Mouse (Mus musculus) bone marrow macrophage, adult 2 months (primary cell): ENCODE results near the gene Rfx5.
"Not testable (repeated sequence)": the region's sequence is repeated elsewhere in the genome, so short reads cannot be mapped to it uniquely, and the experiment has no call there.

Experiments
- CTCF ChIP-seq: IDR thresholded peaks from 2 replicates; pipeline ENCODE4 v1.5.1; 2012; ENCODE audit warnings: low read depth, mild to moderate bottlenecking, low read length, moderate library complexity
- POLR2A ChIP-seq: IDR thresholded peaks from 2 replicates; pipeline ENCODE4 v1.6.1; 2012; ENCODE audit warnings: mild to moderate bottlenecking, low read depth, low read length, borderline replicate concordance

DNA sequence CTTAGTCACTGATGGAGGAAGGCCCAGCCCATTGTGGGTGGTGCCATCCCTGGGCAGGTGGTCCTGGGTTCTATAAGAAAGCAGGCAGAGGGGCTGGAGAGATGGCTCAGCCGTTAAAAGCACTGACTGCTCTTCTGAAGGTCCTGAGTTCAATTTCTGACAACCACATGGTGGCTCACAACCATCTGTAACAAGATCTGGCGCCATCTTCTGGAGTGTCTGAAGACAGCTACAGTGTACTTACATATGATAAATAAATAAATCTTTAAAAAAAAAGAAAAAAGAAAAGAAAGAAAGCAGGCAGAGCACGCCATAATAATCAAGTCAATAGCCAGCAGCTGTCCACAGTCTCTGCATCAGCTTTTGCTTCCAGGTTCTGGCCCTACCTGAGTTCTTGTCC lies 49.1 kb upstream of the Rfx5 start:
- TF ChIP-seq CTCF, POLR2A: not testable (repeated sequence)
